Mouse (Mus musculus): ENCODE measurements around the gene Efcab5. TPM values are rescaled to one million over a fixed set of nuclear protein-coding genes. Genes with fewer than 3 reads are reported as not detected.

Efcab5 gene
- polyA plus RNA-seq, 1 experiment from 2014 or later, result 0.24 TPM

GRCm38 (mm10) chr11:77096581-77096980 lies 92.2 kb downstream of the Efcab5 start:
- no peaks in the 10 kb centered on the region for H3K36me3 ChIP-seq (ENCODE audit: control insufficient read depth, insufficient read depth, low read length)
- H3K4me2 ChIP-seq (replicated peaks; ENCODE audit: low read depth, low read length), result no peak overlapping the region
- no peaks in the 10 kb centered on the region for H3K9me3 ChIP-seq (ENCODE audit: control insufficient read depth, low read length)
- no peak overlapping the region for H3K9ac ChIP-seq (ENCODE audit: low read depth, low read length)
- no peak overlapping the region for H3K27ac ChIP-seq (ENCODE audit: low read depth, low read length)
- ATAC-seq (ENCODE audit: low FRiP score, low TSS enrichment), result no peak
- WGBS, result 59% methylated on average over 3 of the region's 3 CpGs
- H3K4me3 ChIP-seq (ENCODE audit: low read length), result no peak overlapping the region
- no peaks in the 10 kb centered on the region for H3K27me3 ChIP-seq (ENCODE audit: control insufficient read depth, insufficient read depth, low read length)
- H3K4me1 ChIP-seq (ENCODE audit: control insufficient read depth, insufficient read depth, low read length), result 0 out of 2 replicates have a peak, but pooled peaks cover 4% of the 10 kb centered on the region

GRCm38 (mm10) chr11:77095206-77095605 lies 93.6 kb downstream of the Efcab5 start:
- no peak overlapping the region for H3K9ac ChIP-seq (ENCODE audit: low read depth, low read length)
- no peak overlapping the region for H3K4me2 ChIP-seq (replicated peaks; ENCODE audit: low read depth, low read length)
- no peaks in the 10 kb centered on the region for H3K36me3 ChIP-seq (ENCODE audit: control insufficient read depth, insufficient read depth, low read length)
- no peaks in the 10 kb centered on the region for H3K9me3 ChIP-seq (ENCODE audit: control insufficient read depth, low read length)
- H3K4me3 ChIP-seq (ENCODE audit: low read length), result no peak overlapping the region
- ATAC-seq (ENCODE audit: low FRiP score, low TSS enrichment), result no peak
- H3K27me3 ChIP-seq (ENCODE audit: control insufficient read depth, insufficient read depth, low read length), result no peaks in the 10 kb centered on the region
- 0 out of 2 replicates have a peak, but pooled peaks cover 4% of the 10 kb centered on the region for H3K4me1 ChIP-seq (ENCODE audit: control insufficient read depth, insufficient read depth, low read length)
- 70% methylated on average over 10 of the region's 10 CpGs for WGBS
- H3K27ac ChIP-seq (ENCODE audit: low read depth, low read length), result no peak overlapping the region

- H3K27ac ChIP-seq (ENCODE audit: low read depth, low read length), result no peak overlapping the region
- H3K4me1 ChIP-seq (ENCODE audit: control insufficient read depth, insufficient read depth, low read length), result 0 out of 2 replicates have a peak, but pooled peaks cover 4% of the 10 kb centered on the region
- no peak overlapping the region for H3K4me2 ChIP-seq (replicated peaks; ENCODE audit: low read depth, low read length)
- no peaks in the 10 kb centered on the region for H3K27me3 ChIP-seq (ENCODE audit: control insufficient read depth, insufficient read depth, low read length)
- ATAC-seq (ENCODE audit: low FRiP score, low TSS enrichment), result no peak
- 56% methylated on average over 8 of the region's 8 CpGs for WGBS
- no peak overlapping the region for H3K4me3 ChIP-seq (ENCODE audit: low read length)
- no peaks in the 10 kb centered on the region for H3K9me3 ChIP-seq (ENCODE audit: control insufficient read depth, low read length)
- H3K36me3 ChIP-seq (ENCODE audit: control insufficient read depth, insufficient read depth, low read length), result no peaks in the 10 kb centered on the region
- no peak overlapping the region for H3K9ac ChIP-seq (ENCODE audit: low read depth, low read length)
Measured at GRCm38 (mm10) chr11:77094136-77094535, 94.6 kb downstream of the Efcab5 start.

- H3K36me3 ChIP-seq (ENCODE audit: control insufficient read depth, insufficient read depth, low read length), result no peaks in the 10 kb centered on the region
- H3K27ac ChIP-seq (ENCODE audit: low read depth, low read length), result no peak overlapping the region
- ATAC-seq (ENCODE audit: low FRiP score, low TSS enrichment), result no peak; the same call in 1 of the 2 replicates
- no peaks in the 10 kb centered on the region for H3K27me3 ChIP-seq (ENCODE audit: control insufficient read depth, insufficient read depth, low read length)
- WGBS, result 2% methylated on average over 11 of the region's 11 CpGs
- H3K4me3 ChIP-seq (ENCODE audit: low read length), result peak overlapping the region; percentile 30
- no peak overlapping the region for H3K9ac ChIP-seq (ENCODE audit: low read depth, low read length)
- 0 out of 2 replicates have a peak, but pooled peaks cover 4% of the 10 kb centered on the region for H3K4me1 ChIP-seq (ENCODE audit: control insufficient read depth, insufficient read depth, low read length)
- no peaks in the 10 kb centered on the region for H3K9me3 ChIP-seq (ENCODE audit: control insufficient read depth, low read length)
- peak overlapping the region; percentile 33 for H3K4me2 ChIP-seq (replicated peaks; ENCODE audit: low read depth, low read length)
Measured at GRCm38 (mm10) chr11:77093208-77093607, 95.6 kb downstream of the Efcab5 start.

- Histone ChIP-seq H3K27ac (ENCODE audit: low read depth, low read length) (no peak overlapping the region), H3K9me3 (ENCODE audit: control insufficient read depth, low read length) (no peaks in the 10 kb centered on the region), H3K9ac (ENCODE audit: low read depth, low read length) (no peak overlapping the region), H3K36me3 (ENCODE audit: control insufficient read depth, insufficient read depth, low read length) (no peaks in the 10 kb centered on the region), H3K4me2 (replicated peaks; ENCODE audit: low read depth, low read length) (no peak overlapping the region), H3K27me3 (ENCODE audit: control insufficient read depth, insufficient read depth, low read length) (no peaks in the 10 kb centered on the region), H3K4me1 (ENCODE audit: control insufficient read depth, insufficient read depth, low read length) (0 out of 2 replicates have a peak, but pooled peaks cover 3% of the 10 kb centered on the region), H3K4me3 (ENCODE audit: low read length) (no peak overlapping the region)
- ATAC-seq (ENCODE audit: low FRiP score, low TSS enrichment), result no peak
- WGBS, result 57% methylated on average over 2 of the region's 2 CpGs
Measured at GRCm38 (mm10) chr11:77089162-77089561, 99.6 kb downstream of the Efcab5 start.

- H3K36me3 ChIP-seq (ENCODE audit: control insufficient read depth, insufficient read depth, low read length), result no peaks in the 10 kb centered on the region
- WGBS, result 89% methylated on average over 2 of the region's 2 CpGs
Measured at GRCm38 (mm10) chr11:77087004-77087403, 101.8 kb downstream of the Efcab5 start.

GRCm38 (mm10) chr11:77084001-77084682 lies 104.6 kb downstream of the Efcab5 start:
- Histone ChIP-seq H3K4me2 (replicated peaks; ENCODE audit: low read depth, low read length) (no peak overlapping the region), H3K27me3 (ENCODE audit: control insufficient read depth, insufficient read depth, low read length) (no peaks in the 10 kb centered on the region), H3K9ac (ENCODE audit: low read depth, low read length) (no peak overlapping the region), H3K27ac (ENCODE audit: low read depth, low read length) (no peak overlapping the region), H3K36me3 (ENCODE audit: control insufficient read depth, insufficient read depth, low read length) (no peaks in the 10 kb centered on the region), H3K9me3 (ENCODE audit: control insufficient read depth, low read length) (no peaks in the 10 kb centered on the region), H3K4me3 (ENCODE audit: low read length) (no peak overlapping the region), H3K4me1 (ENCODE audit: control insufficient read depth, insufficient read depth, low read length) (no peaks in the 10 kb centered on the region)
- ATAC-seq (ENCODE audit: low FRiP score, low TSS enrichment), result no peak
- WGBS, result 66% methylated on average over 5 of the region's 5 CpGs

More at GRCm38 (mm10) chr11:77087004-77087403, 101.8 kb downstream of the Efcab5 start:
- Histone ChIP-seq H3K4me2 (replicated peaks; ENCODE audit: low read depth, low read length) (no peak overlapping the region), H3K27me3 (ENCODE audit: control insufficient read depth, insufficient read depth, low read length) (no peaks in the 10 kb centered on the region), H3K27ac (ENCODE audit: low read depth, low read length) (no peak overlapping the region), H3K9ac (ENCODE audit: low read depth, low read length) (no peak overlapping the region), H3K4me3 (ENCODE audit: low read length) (no peak overlapping the region), H3K4me1 (ENCODE audit: control insufficient read depth, insufficient read depth, low read length) (no peaks in the 10 kb centered on the region), H3K9me3 (ENCODE audit: control insufficient read depth, low read length) (no peaks in the 10 kb centered on the region)
- ATAC-seq (ENCODE audit: low FRiP score, low TSS enrichment), result no peak

- Histone ChIP-seq H3K9me3 (ENCODE audit: control insufficient read depth, low read length) (no peaks in the 10 kb centered on the region), H3K4me2 (replicated peaks; ENCODE audit: low read depth, low read length) (no peak overlapping the region), H3K4me3 (ENCODE audit: low read length) (no peak overlapping the region), H3K27ac (ENCODE audit: low read depth, low read length) (no peak overlapping the region), H3K36me3 (ENCODE audit: control insufficient read depth, insufficient read depth, low read length) (peaks cover 18% of the 10 kb centered on the region), H3K27me3 (ENCODE audit: control insufficient read depth, insufficient read depth, low read length) (no peaks in the 10 kb centered on the region), H3K9ac (ENCODE audit: low read depth, low read length) (no peak overlapping the region), H3K4me1 (ENCODE audit: control insufficient read depth, insufficient read depth, low read length) (0 out of 2 replicates have a peak, but pooled peaks cover 2% of the 10 kb centered on the region)
- WGBS, result 93% methylated on average over 1 of the region's 1 CpGs
- ATAC-seq (ENCODE audit: low FRiP score, low TSS enrichment), result no peak
Measured at GRCm38 (mm10) chr11:77079361-77079760, 109.4 kb downstream of the Efcab5 start.

- Histone ChIP-seq H3K4me3 (ENCODE audit: low read length) (peak within 1 kb of the TSS; percentile 89), H3K4me2 (replicated peaks; ENCODE audit: low read depth, low read length) (peak within 1 kb of the TSS; percentile 82), H3K27me3 (ENCODE audit: control insufficient read depth, insufficient read depth, low read length) (no peaks in the 10 kb centered on the region), H3K27ac (ENCODE audit: low read depth, low read length) (peak within 1 kb of the TSS; percentile 72), H3K9ac (ENCODE audit: low read depth, low read length) (peak within 1 kb of the TSS; percentile 89), H3K9me3 (ENCODE audit: control insufficient read depth, low read length) (no peaks in the 10 kb centered on the region), H3K36me3 (ENCODE audit: control insufficient read depth, insufficient read depth, low read length) (peaks cover 27% of the 10 kb centered on the region), H3K4me1 (ENCODE audit: control insufficient read depth, insufficient read depth, low read length) (0 out of 2 replicates have a peak, but pooled peaks cover 2% of the 10 kb centered on the region)
- peak; percentile 98 for ATAC-seq (ENCODE audit: low FRiP score, low TSS enrichment)
- 4% methylated on average over 48 of the region's 48 CpGs for WGBS
Measured at GRCm38 (mm10) chr11:77078273-77079134, 110.3 kb downstream of the Efcab5 start, which contains the start of gene Nsrp1. Gene Nsrp1 (minus strand): TSS chr11:77078435.

All from kidney, embryonic 14.5 days (tissue).